Mouse (Mus musculus) retina, adult 2 months (tissue): ENCODE results near the gene Bid.
"Not testable (repeated sequence)": the region's sequence is repeated elsewhere in the genome, so short reads cannot be mapped to it uniquely, and the experiment has no call there.

Experiments used
- DNase-seq: peaks from one replicate; pipeline ENCODE4 v3.0.0-alpha.2; 2012; ENCODE audit warnings: low read depth, low spot score

Gene Bid

GRCm38 (mm10) chr6:120937104-120937617, 20.5 kb upstream of the Bid start:
- DNase-seq, result no peak

GRCm38 (mm10) chr6:120934176-120934575, 17.5 kb upstream of the Bid start:
- DNase-seq, result no peak

DNA sequence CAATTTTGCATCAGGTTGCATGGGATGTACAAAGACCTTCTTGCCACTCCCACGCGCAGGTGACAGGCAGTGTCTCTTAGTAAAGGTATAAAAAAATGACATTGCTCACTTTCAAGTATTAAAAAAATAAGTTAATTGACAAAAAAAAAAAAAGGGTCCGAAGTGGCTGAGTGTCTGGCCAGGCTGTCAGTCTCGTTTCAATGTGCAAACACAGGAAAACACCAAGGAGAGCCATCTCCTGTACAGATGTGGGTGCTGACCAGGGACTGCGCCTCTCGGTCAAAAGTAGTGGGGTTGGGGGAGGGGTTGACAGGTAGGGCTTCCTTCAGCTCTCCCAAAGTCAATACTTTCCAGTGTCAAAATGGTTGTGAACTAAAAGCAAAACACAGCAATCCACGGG, 17.0 kb upstream of the Bid start:
- DNase-seq, result no peak

DNA sequence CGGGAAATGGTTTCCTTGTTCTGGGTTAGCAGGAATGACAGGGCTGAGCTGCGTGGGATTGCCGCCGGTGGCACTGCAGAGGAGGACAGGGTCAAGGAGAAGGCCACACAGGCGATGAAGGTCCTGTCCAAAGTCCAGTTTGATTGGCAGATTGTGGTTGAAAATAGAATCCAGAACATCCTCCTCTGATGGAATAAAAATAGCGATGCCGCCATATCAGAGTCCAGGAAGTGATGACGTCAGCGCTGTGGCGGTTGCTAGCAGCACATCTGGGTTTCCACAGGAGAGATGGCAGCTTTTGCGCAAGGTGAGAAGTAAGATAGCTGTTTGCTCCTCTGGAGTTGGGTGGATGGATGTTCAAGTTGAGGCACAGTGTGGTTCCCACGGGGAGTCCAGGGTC, 15.9 kb upstream of the Bid start:
- no peak for DNase-seq

DNA sequence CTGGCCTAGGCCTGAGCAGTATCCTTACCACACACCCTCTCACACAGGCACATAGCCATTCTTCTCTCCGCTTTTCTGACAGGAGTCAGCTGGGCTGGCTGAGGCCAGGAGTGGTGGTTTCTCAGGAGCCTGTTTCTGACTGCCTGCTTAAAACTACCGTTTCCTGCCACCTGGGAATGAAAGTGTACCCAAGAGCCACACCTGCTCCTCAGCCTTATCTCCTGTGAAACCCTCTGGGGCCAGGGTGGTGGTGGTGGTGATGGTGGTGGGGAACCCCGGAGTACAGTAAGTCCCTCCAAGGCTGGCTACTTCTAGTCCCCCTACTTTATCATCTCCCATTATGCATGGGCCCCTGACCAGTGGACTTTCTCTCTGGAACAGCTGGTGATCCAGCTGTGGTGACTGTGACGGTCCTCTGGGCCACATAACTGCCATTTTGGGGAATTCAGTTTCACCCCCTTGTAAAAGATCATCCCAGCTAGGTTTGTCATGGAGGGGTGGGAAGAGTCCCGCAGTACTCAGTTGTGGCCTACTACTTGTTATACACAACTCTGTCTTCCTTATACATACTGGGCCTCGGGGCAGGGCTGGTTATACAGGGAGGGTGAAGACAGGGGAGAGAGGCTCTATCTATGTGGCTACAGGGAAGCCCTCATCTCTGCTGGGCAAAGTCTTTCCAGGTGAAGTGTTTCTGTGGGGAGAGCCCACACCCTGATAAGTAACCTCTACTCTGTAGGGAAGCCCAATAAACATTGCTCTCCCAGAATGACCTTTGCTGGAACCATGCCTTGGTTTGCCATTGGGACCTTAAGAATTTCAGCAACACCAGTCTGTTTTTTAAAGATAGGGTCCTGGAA, 14.0 kb upstream of the Bid start:
- DNase-seq, result no peak

- DNase-seq, result no peak
These were observed 12.8 kb upstream of the Bid start for GRCm38 (mm10) chr6:120929421-120929820.

DNA sequence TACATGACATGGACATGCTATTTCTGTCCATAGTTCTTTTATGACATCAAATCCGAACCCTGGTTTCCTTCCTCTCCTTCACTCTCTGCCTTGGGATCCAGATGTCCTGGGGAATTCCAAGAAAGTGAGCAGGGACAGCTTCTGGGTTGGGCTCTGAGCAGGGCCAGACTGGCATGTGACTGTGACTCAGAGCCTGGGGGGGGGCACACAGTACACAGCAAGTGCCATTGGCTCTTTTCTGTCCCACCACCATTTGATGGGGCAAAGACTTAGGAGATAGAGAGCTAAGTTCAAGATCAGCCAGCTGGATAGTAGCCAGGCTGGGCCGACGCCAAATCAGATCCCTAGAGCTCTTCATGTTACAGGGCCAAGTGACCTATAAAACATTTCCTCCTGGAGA, 11.1 kb upstream of the Bid start:
- no peak for DNase-seq

DNA sequence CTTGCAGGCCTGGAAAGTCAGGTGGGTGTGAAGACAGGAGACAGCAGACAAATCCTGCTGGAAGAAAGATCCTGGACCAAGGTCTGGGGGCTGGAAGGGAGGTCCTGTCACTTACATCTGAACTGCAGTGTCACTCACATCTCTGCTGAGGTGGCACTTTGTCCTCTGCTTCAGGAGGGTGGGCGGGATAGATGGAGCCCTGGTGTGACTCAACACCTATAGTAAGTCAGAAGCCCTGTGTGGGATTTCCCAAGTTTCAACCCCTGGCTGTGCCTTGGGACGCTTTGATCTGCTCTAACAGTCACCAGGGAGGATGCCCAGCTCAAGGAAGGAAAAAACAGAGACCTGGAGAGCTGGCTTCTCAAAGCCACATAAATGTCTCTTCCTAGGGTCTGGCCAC, 10.2 kb upstream of the Bid start:
- no peak for DNase-seq

GRCm38 (mm10) chr6:120924791-120925321, 8.2 kb upstream of the Bid start:
- not testable (repeated sequence) for DNase-seq

- no peak for DNase-seq
These were observed 1.3 kb upstream of the Bid start for GRCm38 (mm10) chr6:120917975-120918374.

DNA sequence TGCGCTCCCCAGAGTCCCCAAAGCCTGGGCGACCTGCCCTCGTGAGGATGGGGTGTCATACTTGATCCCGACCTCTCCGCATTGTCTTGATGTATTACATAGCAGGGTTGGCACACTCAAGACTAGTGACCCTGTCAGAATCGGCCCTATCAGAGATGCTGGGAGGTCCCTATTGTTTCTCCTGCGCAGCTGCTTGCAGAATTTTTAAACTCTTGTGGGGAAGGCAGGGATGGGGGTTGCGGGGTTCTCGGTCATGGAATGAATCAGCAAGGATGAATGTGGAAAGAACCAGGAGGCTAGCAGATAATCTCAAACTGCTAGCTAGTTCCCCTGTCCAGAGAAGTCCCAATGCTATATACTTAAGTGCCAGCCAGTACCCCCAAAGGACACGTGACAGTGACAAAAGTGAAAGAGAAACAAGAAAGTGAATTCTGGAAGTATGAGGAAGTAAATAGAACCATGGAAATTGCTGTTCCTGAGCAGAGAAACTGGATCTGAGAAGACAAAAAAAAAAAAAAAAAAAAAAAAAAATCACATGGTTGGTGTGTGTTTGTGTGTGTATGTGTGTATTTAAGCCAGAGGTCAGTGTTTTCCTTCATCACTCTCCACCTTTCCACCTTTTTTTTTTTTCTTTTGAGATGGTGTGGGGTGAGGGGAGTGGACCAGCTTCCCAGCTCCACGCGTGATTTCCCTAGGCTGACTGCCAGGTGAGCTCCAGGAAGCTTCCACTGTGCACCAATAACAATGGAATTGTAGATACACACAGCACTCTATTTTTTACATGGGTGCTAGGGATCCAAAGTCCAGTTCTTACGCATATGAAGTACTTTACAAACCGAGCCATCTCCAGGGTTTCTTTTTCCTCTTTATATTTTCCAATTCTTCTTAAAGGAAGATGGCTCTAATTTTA, 574 bp upstream of the Bid start:
- DNase-seq, result not testable (repeated sequence)

DNA sequence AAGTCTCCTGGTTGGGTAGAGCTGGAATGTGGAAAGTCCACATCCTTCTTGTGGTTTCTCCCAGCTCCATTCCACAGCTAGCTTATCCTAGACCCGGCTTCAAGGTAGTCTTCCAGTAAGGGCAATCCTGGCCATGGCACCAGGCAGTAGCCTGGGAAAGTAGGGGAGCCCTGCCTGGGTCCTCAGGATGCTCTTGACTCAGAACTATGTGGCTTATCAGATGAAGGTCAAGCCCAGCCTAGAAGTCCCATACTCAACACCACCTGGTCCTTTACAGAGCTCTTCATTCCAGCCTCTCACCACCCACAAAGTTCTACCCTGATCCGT, 1.0 kb downstream of the Bid start:
- DNase-seq, result no peak

GRCm38 (mm10) chr6:120914911-120915648, 1.6 kb downstream of the Bid start:
- DNase-seq, result no peak

DNA sequence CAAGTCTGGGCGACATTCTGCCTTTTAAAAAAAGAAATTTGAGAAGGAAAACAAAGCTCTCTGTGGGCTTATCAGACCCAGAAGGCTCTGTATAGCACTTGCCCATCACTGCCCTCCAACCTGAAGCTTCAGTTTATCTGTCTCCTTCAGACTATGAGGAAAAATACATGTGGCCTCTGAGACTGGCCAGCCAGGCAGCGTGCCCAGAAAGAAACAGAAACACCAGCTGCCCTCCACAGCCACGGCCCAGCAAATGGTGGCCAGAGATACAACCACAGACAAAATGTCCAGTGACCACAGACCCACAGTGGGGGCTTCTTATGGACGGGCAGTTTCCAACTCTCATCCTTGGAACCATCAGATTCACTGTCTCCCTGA, 2.1 kb downstream of the Bid start:
- no peak for DNase-seq

GRCm38 (mm10) chr6:120913783-120914182, 2.9 kb downstream of the Bid start:
- DNase-seq, result no peak

DNA sequence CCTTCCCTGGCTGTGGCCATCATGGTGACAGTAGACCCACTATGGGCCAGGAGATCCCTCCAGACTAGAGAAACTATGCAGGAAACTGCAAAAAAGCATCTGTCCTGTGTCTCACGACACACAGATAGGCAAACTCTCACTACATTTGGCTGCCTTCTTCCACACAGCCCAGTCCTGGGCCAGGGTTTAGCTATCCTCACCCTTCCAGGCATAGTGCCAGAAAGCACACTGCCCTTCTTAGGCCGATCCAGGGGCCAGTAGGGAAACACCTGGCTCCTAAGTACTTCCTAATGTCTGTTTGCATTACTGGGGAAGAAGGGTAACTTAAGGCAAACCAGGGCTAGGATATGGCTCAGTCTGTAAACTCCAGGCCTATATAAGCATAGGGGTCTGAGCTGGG, 3.7 kb downstream of the Bid start:
- no peak for DNase-seq

DNA sequence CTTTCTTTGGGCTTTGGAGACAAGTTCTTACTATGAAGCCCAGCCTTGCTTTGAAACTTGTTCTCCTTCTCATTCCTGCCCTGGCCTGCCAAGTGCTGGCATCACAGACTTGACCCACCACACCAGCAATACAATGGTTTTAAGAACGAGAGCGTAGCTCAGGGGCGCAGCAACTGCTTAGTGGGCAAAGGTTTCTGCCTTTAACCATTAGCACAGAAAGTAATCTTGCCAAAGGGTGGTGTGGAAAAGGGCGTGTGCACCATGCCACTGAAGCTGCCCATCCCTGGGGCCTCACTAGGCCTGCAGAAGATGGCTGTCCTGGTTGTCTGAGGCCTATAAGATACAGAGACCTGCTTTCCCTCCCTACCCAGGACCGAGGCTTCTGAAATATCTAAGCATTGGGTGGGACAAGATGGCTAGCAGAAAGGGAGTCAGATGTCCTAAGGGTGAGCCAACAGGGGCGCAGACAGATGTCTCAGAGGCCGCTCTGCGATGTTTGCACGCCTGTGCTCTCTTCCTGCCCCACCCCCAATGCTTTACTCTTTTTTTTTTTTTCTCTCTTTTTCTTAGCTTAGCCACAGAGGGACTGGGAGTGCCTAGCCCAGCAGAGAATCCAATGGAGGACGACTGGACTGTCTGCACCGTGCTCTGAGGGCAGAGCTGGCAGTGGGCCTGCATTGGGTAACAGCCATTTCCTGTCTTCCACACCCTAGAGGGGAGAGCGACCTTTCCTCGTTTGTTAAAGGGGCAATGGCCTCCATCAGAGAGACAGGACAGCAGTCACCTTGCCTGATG, 5.2 kb downstream of the Bid start:
- DNase-seq, result no peak

DNA sequence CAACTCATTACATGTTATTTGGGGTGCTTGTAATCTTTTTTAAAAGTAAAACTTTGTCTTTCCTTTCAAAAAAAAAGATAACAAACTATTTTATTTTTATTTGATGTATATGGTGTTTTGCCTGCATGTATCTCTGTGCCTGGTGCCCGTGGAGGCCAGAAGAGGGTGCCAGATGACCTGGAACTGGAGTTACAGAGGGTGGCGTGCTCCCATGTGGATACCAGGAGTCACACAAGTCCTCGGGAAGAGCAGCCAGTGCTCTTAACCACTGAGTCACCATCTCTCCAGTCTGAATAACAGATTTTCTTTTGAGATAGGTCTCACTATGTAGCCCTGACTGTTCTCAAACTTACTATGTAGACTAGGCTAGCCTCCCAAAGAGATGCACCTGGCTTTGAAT, 7.2 kb downstream of the Bid start:
- no peak for DNase-seq

DNA sequence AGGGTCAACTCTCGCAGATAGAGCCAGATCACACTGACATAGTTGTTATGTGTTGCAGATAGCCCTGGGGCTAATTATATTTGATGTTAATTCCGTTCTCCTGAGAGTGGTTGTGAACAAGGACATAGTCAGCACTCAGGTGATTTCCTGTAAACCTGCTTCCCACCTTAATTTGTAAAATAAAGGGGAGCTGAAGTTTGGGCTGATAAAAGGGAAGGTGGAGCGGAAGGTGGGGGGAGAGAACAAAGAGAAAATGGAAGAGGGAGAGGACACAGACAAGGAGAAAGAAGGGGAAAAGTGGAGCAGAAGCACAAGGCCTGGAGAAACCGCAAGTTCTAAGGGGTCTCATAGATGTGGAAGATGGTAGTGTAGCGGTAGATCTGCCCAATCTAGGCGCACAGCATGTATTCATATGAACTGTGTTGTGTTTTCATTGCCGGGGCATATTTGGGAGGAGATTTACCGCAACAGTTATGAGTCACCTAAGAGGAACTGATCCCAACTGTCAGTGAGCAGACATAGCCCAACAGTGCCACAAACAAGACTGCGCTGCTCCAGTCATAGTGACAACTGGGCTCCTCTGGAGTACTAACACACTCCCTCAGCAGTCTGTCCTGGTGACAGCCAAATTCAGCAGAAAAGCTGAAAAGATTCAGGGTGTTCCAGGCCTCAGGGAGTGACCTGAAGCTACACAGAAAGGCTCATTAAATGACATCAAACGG, 8.6 kb downstream of the Bid start:
- not testable (repeated sequence) for DNase-seq

DNA sequence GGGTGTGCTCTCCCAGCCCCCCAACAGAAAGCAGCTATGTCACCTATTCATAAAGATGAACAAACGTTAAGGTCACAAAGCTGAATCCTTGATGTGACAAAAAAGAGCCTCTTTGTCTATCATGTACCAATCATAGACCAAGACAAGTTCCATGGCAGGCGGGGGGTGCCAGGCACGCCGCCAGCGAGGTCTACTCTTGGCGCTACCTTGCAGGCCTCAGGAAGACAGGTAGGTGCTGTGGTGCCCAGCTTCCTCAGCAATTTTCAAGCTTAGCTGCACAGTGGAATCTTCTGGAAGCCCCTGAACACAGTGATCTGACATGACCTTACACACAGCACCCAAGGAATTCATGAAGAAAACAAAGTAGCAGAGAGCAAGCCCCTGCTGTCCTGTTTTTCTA, 10.1 kb downstream of the Bid start:
- no peak for DNase-seq
